9 mouse cellular contexts compared by ENCODE assay signal in the genomic region with DNA sequence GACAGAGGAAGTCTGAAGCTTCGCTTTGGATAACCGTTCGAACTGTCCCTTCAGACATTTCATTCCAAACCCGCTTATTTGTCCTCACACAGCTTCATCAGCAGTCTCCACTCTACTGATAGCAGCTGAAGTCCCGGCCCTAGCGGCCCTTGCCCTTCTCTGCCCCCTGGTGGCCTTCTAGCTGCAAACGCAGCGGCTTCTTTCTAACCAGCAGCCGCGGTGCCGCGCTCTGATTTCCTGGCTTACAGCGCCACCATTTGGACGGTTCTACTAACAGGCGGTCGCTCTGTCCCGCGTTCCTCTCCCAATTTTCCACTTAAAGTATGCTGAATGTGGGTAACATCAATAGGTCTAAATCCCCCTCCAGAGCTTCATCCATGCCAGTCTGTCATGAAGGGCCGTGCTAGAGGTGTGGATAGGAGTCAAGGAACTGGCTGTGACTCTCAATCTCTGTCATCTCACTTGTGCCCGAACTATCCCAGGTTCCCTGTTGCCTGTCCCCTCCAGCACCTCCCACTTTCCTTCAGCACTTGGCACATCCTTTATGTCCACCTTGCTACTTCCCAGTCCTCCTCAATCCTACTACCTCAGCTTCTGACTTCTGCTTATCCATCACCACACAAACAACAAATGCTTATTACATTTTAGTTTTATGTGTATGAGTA. TPM values are rescaled to one million over a fixed set of nuclear protein-coding genes. Genes with fewer than 3 reads are reported as not detected.
DNase-seq lines count a peak whose midpoint lies in the region; ATAC-seq and TF ChIP-seq lines count a peak whose summit lies in the region.
"Had no signal": no experiment of that assay in that cellular context is flagged by ENCODE, and none has a peak within 500 bp of the region (broad histone marks: within the 10 kb centered on the region; RNA-seq: fewer than 3 reads in every experiment).

No protein-coding gene starts in this region.

- 0 out of 2 replicates have a peak, but pooled peaks have one; percentile 32 for TF ChIP-seq EP300 in ES-Bruce4 (IDR thresholded peaks at IDR 0.05; ENCODE audit: insufficient read depth, low read depth, low read length)

- peak; percentile 97 for DNase-seq in forebrain, embryonic 14.5 days (ENCODE audit: low spot score)
- peak; percentile 95 to 98 for DNase-seq in heart, postnatal 14 days
- peak; percentile 93 for DNase-seq in large intestine, adult 2 months (ENCODE audit: low read depth, low spot score)

- no peak overlapping the region for H3K9ac ChIP-seq in ES-Bruce4 (ENCODE audit: low read depth, poor library complexity, severe bottlenecking)
- H3K9ac ChIP-seq in forebrain, embryonic 14.5 days (ENCODE audit: low read length) = no peak overlapping the region
- H3K9ac ChIP-seq in liver, embryonic 16.5 days (ENCODE audit: low read depth, low read length) = no peak overlapping the region
- no peak overlapping the region for H3K9ac ChIP-seq in neural tube, embryonic 14.5 days (replicated peaks; ENCODE audit: low read depth, low read length)

- TF ChIP-seq CTCF in ES-Bruce4 (IDR thresholded peaks at IDR 0.05; ENCODE audit: low read depth, low read length) = peak; percentile 98
- peak; percentile 92 for TF ChIP-seq CTCF in testis, adult 2 months (IDR thresholded peaks at IDR 0.05; ENCODE audit: control insufficient read depth, insufficient read depth, insufficient replicate concordance, low read depth, low read length)

- H3K27me3 ChIP-seq in ES-Bruce4 (ENCODE audit: control insufficient read depth, insufficient read depth, low read length, poor library complexity, severe bottlenecking) = no peaks in the 10 kb centered on the region
- H3K27me3 ChIP-seq in forebrain, embryonic 14.5 days (replicated peaks; ENCODE audit: control insufficient read depth, insufficient read depth, low read length) = 0 out of 2 replicates have a peak, but pooled peaks cover 4% of the 10 kb centered on the region
- peaks cover 7% of the 10 kb centered on the region for H3K27me3 ChIP-seq in liver, embryonic 16.5 days (ENCODE audit: control insufficient read depth, insufficient read depth, low read depth, low read length)
- no peaks in the 10 kb centered on the region for H3K27me3 ChIP-seq in neural tube, embryonic 14.5 days (ENCODE audit: control insufficient read depth, insufficient read depth, low read length)
- no peaks in the 10 kb centered on the region for H3K27me3 ChIP-seq in testis, adult 2 months (ENCODE audit: control insufficient read depth, insufficient read depth, low read length)

- H3K4me1 ChIP-seq in ES-Bruce4 (ENCODE audit: control insufficient read depth, insufficient read depth, low read length) = no peaks in the 10 kb centered on the region
- H3K4me1 ChIP-seq in forebrain, embryonic 14.5 days (ENCODE audit: control insufficient read depth, insufficient read depth, low read length) = no peaks in the 10 kb centered on the region
- H3K4me1 ChIP-seq in liver, embryonic 16.5 days (ENCODE audit: control insufficient read depth, low read depth, low read length) = peaks cover 4% of the 10 kb centered on the region
- H3K4me1 ChIP-seq in neural tube, embryonic 14.5 days (ENCODE audit: control insufficient read depth, insufficient read depth, low read length) = no peaks in the 10 kb centered on the region
- peaks cover 4% of the 10 kb centered on the region for H3K4me1 ChIP-seq in testis, adult 2 months (ENCODE audit: control insufficient read depth, insufficient read depth, low read length)

- 5% methylated on average over 20 of the region's 20 CpGs for WGBS in forebrain, embryonic 14.5 days
- 3% methylated on average over 20 of the region's 20 CpGs for WGBS in large intestine, adult 2 months
- 4% methylated on average over 20 of the region's 20 CpGs for WGBS in liver, embryonic 16.5 days (ENCODE audit: insufficient replicate concordance)
- 7% methylated on average over 20 of the region's 20 CpGs for WGBS in neural tube, embryonic 14.5 days

- H3K27ac ChIP-seq in ES-Bruce4 (ENCODE audit: insufficient read depth, low read length) = no peak overlapping the region
- no peak overlapping the region for H3K27ac ChIP-seq in forebrain, embryonic 14.5 days (ENCODE audit: low read depth, low read length)
- H3K27ac ChIP-seq in liver, embryonic 16.5 days (ENCODE audit: low read length) = no peak overlapping the region
- H3K27ac ChIP-seq in neural tube, embryonic 14.5 days (ENCODE audit: low read depth, low read length) = no peak overlapping the region
- H3K27ac ChIP-seq in testis, adult 2 months (ENCODE audit: control insufficient read depth, insufficient read depth, low read depth, low read length) = no peak overlapping the region

- H3K9me3 ChIP-seq in ES-Bruce4 (replicated peaks; ENCODE audit: control insufficient read depth, insufficient read depth, low read length, poor library complexity, severe bottlenecking) = no peaks in the 10 kb centered on the region
- H3K9me3 ChIP-seq in forebrain, embryonic 14.5 days (replicated peaks; ENCODE audit: control insufficient read depth, low read length) = no peaks in the 10 kb centered on the region
- no peaks in the 10 kb centered on the region for H3K9me3 ChIP-seq in liver, embryonic 16.5 days (replicated peaks; ENCODE audit: control insufficient read depth, low read length)
- no peaks in the 10 kb centered on the region for H3K9me3 ChIP-seq in neural tube, embryonic 14.5 days (ENCODE audit: control insufficient read depth, low read length)
- H3K9me3 ChIP-seq: megakaryocyte, embryonic 14.5 days had no signal

- ATAC-seq in cerebellum, adult (ENCODE audit: insufficient number of reproducible peaks, low FRiP score, low TSS enrichment) = peak; percentile 92
- ATAC-seq in forebrain, embryonic 14.5 days = peak; percentile 93
- peak; percentile 78 for ATAC-seq in liver, embryonic 16.5 days (ENCODE audit: low read depth)
- peak; percentile 91 for ATAC-seq in neural tube, embryonic 14.5 days (ENCODE audit: low read depth)

- H3K4me2 ChIP-seq in forebrain, embryonic 14.5 days (ENCODE audit: low read length) = no peak overlapping the region
- no peak overlapping the region for H3K4me2 ChIP-seq in liver, embryonic 16.5 days (ENCODE audit: low read depth, low read length)
- H3K4me2 ChIP-seq in neural tube, embryonic 14.5 days (ENCODE audit: low read depth, low read length) = no peak overlapping the region

- intact Hi-C loops in heart, postnatal 14 days (cut with DNase I) = loop anchor here (1.0 to 5.0 kb wide), 3 partner anchors 77 to 728 kb away; no protein-coding TSS in a partner anchor

- 0 out of 2 replicates have a peak overlapping the region, but pooled peaks have one; percentile 17 for H3K4me3 ChIP-seq in ES-Bruce4 (ENCODE audit: low read depth, low read length)
- no peak overlapping the region for H3K4me3 ChIP-seq in forebrain, embryonic 14.5 days (ENCODE audit: low read depth, low read length)
- no peak overlapping the region for H3K4me3 ChIP-seq in liver, embryonic 16.5 days (ENCODE audit: low read depth, low read length)
- H3K4me3 ChIP-seq in neural tube, embryonic 14.5 days (ENCODE audit: low read depth, low read length) = no peak overlapping the region
- H3K4me3 ChIP-seq in testis, adult 2 months (ENCODE audit: control insufficient read depth, low read depth, low read length) = peak overlapping the region; percentile 32; the same call in 1 of the 2 replicates

- TF ChIP-seq POLR2A in ES-Bruce4 (IDR thresholded peaks at IDR 0.05; ENCODE audit: insufficient read depth, low read length) = no peak
- TF ChIP-seq POLR2A in testis, adult 2 months (IDR thresholded peaks at IDR 0.05; ENCODE audit: control insufficient read depth, low read depth, low read length) = no peak

- no peaks in the 10 kb centered on the region for H3K36me3 ChIP-seq in ES-Bruce4 (ENCODE audit: control insufficient read depth, insufficient read depth, low read length, poor library complexity, severe bottlenecking)
- H3K36me3 ChIP-seq in forebrain, embryonic 14.5 days (ENCODE audit: control insufficient read depth, insufficient read depth, low read length) = no peaks in the 10 kb centered on the region
- H3K36me3 ChIP-seq in liver, embryonic 16.5 days (ENCODE audit: control insufficient read depth, insufficient read depth) = no peaks in the 10 kb centered on the region
- no peaks in the 10 kb centered on the region for H3K36me3 ChIP-seq in neural tube, embryonic 14.5 days (ENCODE audit: control insufficient read depth, insufficient read depth, low read length)
- no peaks in the 10 kb centered on the region for H3K36me3 ChIP-seq in testis, adult 2 months (ENCODE audit: control insufficient read depth, insufficient read depth, low read length)

RNA-seq across cellular contexts. Expression of gene Eif4b, which starts 7.8 kb away (rescaled TPM):
- 584 and 631 TPM in 2 replicates for polyA plus RNA-seq in ES-Bruce4 (2011; ENCODE audit: insufficient read depth, insufficient read length, low read depth, missing spikeins)
- polyA plus RNA-seq in forebrain, embryonic 14.5 days (2014; fragmentation: Nextera tagmentation; extraction: Ambion mirVana) = 99.3 and 100 TPM in 2 replicates
- total RNA-seq in heart, postnatal 14 days (2021) = 100 to 1,000 TPM; 130 to 147 TPM
- 58.6 and 78.1 TPM in 2 replicates for polyA plus RNA-seq in large intestine, adult 2 months (2012; rRNA removed)
- polyA plus RNA-seq in liver, embryonic 16.5 days (2015; fragmentation: Nextera tagmentation; extraction: Ambion mirVana) = 42.7 and 43.6 TPM in 2 replicates
- 77.6 and 96.9 TPM in 2 replicates for polyA plus RNA-seq in neural tube, embryonic 14.5 days (2014; fragmentation: Nextera tagmentation; extraction: Ambion mirVana)
- 75.6 and 75.9 TPM in 2 replicates for polyA plus RNA-seq in testis, adult 2 months (2012; rRNA removed)

RNA-seq across cellular contexts. Expression of gene Tns2, which starts 34.4 kb away (rescaled TPM):
- polyA plus RNA-seq in ES-Bruce4 (2011; ENCODE audit: insufficient read depth, insufficient read length, low read depth, missing spikeins) = 10.4 and 12.8 TPM in 2 replicates
- 5.5 and 8.2 TPM in 2 replicates for polyA plus RNA-seq in forebrain, embryonic 14.5 days (2014; fragmentation: Nextera tagmentation; extraction: Ambion mirVana)
- total RNA-seq in heart, postnatal 14 days (2021) = 100 to 1,000 TPM; 119 to 121 TPM
- 37.0 and 45.5 TPM in 2 replicates for polyA plus RNA-seq in large intestine, adult 2 months (2012; rRNA removed)
- polyA plus RNA-seq in liver, embryonic 16.5 days (2015; fragmentation: Nextera tagmentation; extraction: Ambion mirVana) = 6.2 and 6.8 TPM in 2 replicates
- 4.3 and 9.5 TPM in 2 replicates for polyA plus RNA-seq in neural tube, embryonic 14.5 days (2014; fragmentation: Nextera tagmentation; extraction: Ambion mirVana)
- polyA plus RNA-seq in testis, adult 2 months (2012; rRNA removed) = 6.5 and 6.9 TPM in 2 replicates

RNA-seq across cellular contexts. Expression of gene Krt18, which starts 37.8 kb away (rescaled TPM):
- 334 and 349 TPM in 2 replicates for polyA plus RNA-seq in ES-Bruce4 (2011; ENCODE audit: insufficient read depth, insufficient read length, low read depth, missing spikeins)
- polyA plus RNA-seq in forebrain, embryonic 14.5 days (2014; fragmentation: Nextera tagmentation; extraction: Ambion mirVana) = 5.6 and 7.1 TPM in 2 replicates
- total RNA-seq in heart, postnatal 14 days (2021) = 10 to 100 TPM in 1 of 2 experiments, 1 to 10 TPM in 1; 4.9 to 10.4 TPM
- 214 and 251 TPM in 2 replicates for polyA plus RNA-seq in large intestine, adult 2 months (2012; rRNA removed)
- 118 and 119 TPM in 2 replicates for polyA plus RNA-seq in liver, embryonic 16.5 days (2015; fragmentation: Nextera tagmentation; extraction: Ambion mirVana)
- 0.61 and 0.75 TPM in 2 replicates for polyA plus RNA-seq in neural tube, embryonic 14.5 days (2014; fragmentation: Nextera tagmentation; extraction: Ambion mirVana)
- polyA plus RNA-seq in testis, adult 2 months (2012; rRNA removed) = 0.52 and 5.1 TPM in 2 replicates

Comparison
In these comparisons a context has a peak if more than half of its experiments do, and no peak if none do; other contexts are left out.
1. H3K4me3 ChIP-seq: peak in ES-Bruce4 (single experiment) and testis, adult 2 months (single experiment); none in forebrain, embryonic 14.5 days (single experiment), liver, embryonic 16.5 days (single experiment) and neural tube, embryonic 14.5 days (single experiment).
2. RNA of gene Krt18, which starts 37.8 kb away (polyA plus RNA-seq): 334 to 349 TPM in ES-Bruce4, 214 to 251 TPM in large intestine, adult 2 months and 118 to 119 TPM in liver, embryonic 16.5 days; 5.6 to 7.1 TPM in forebrain, embryonic 14.5 days, 0.61 to 0.75 TPM in neural tube, embryonic 14.5 days and 0.52 to 5.1 TPM in testis, adult 2 months; every median in the first group is over 10 times any median in the second.
3. Peak in every context shown above with its lines, with median percentiles within 50 percentile points of each other: ATAC-seq and DNase-seq.